Mouse (Mus musculus) layer of hippocampus, adult 6 months (tissue): Measurements from ENCODE around the gene Anxa4. TPM values are rescaled to one million over a fixed set of nuclear protein-coding genes. Genes with fewer than 3 reads are reported as not detected.

Experiments used
- long read RNA-seq, 2 experiments: library from polyadenylated mRNA; unstranded; transcript quantifications; one replicate each; pipeline ENCODE4 v2.0.0; 2019 to 2020
- polyA plus RNA-seq: library from polyadenylated mRNA; unstranded; fragments of <200 nt; fragmentation: Nextera tagmentation; gene quantifications from 2 replicates; pipeline ENCODE4 v1.2.3, GENCODE M21; 2021

Anxa4 gene
- polyA plus RNA-seq = 7.4 and 10.9 TPM in 2 replicates
- long read RNA-seq, experiment 1, transcript Anxa4-201 (13 exons, 2,002 nt) = major isoform, 8 of 10 reads
- long read RNA-seq, experiment 1, partial matches to known transcripts = 1 of 10 reads
- long read RNA-seq, experiment 1, other reads (novel, unspliced or antisense) = 1 of 10 reads
- long read RNA-seq, experiment 2, transcript Anxa4-201 (13 exons, 2,002 nt) = major isoform, 24 of 29 reads
- long read RNA-seq, experiment 2, partial matches to known transcripts = 1 of 29 reads
- long read RNA-seq, experiment 2, other reads (novel, unspliced or antisense) = 4 of 29 reads

DNA sequence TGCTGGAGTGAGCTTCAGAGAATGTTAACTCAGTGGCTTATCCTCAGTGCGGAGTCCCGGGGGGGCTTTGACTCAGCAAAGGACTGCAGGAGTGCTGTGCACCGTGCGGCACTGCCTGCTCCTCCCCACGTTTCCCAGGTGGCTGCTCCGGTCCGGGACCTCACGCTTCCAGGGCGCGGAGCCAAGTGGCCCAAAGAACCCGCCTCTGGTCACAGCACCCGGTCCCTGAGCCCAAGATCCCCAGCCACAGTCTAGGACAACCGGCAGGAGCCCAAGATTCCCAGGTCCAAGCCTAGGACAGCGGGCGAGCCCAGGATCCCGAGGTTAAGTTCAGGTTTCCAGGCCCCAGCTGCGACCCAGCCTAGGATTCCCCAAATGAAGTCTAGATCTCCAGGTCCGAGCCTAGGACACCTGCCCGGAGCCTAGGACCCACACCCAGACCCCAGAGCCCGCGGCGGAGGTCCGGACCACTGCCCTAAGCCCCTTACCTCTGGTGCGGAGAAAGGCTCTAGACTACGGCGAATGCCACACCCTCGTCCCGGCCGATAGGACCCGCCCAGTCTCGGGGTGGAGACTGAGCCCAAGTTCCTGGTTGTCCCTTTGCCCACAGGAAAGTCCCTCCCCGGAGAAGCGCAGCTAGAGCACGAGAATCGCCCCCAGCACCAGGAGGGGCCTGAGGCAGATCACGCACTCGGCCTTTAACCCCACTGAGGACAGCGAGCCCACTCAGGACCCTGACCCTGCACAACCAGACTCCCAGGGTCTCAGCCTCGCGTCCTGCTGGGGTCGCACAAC, at the start of gene Anxa4:
TSS of gene Anxa4 (minus strand) at position 564 of the 795 bp plus-strand sequence.

DNA sequence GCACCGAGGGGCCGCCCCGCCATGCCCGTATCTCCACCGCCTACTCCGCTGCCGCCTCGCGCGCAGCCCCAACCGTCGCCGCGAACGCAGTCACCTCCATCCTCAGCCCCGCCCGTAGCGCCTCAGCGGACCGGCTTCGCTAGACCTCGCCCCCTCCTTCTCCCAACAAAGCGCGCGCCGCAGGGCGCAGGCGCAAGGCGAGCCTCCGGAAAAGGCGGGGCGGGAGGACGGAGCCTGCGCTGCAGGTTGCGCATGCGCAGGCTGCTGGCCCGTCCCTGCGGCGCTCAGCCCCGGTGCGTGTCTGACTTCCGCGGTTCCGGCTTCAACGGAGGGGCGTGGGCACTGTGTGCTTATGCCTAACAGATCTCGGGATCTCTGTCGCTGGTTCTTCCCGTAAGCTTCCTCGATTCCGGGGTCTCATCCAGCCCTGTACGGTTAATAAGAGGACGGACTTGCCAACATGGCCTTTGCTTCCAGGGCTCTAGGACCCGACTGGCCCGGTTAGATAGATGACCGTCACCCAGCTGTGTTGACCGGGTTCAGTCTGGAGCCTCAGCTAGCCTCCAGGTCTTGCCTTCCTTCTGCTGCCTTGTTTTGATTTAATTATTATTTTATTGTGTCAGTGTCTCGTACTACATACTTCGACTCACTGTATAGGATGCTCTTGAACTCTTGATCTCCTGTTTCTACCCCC, 60.1 kb downstream of the Anxa4 start, which contains the start of gene Gmcl1:
TSS of gene Gmcl1 (minus strand) at position 201 of the 694 bp plus-strand sequence.

Other genes starting within 250 kb of the Anxa4 start
- 0.23 and 0.44 TPM in 2 replicates for gene Asprv1, start 165.4 kb downstream of the Anxa4 start, polyA plus RNA-seq
- gene Mxd1, start 124.4 kb downstream of the Anxa4 start, polyA plus RNA-seq = 5.9 and 6.5 TPM in 2 replicates
- gene Snrnp27, start 109.1 kb downstream of the Anxa4 start, polyA plus RNA-seq = 151 and 175 TPM in 2 replicates
- gene Gmcl1, start 60.2 kb downstream of the Anxa4 start, polyA plus RNA-seq = 8.0 and 8.6 TPM in 2 replicates
- gene Aak1, start 55.9 kb upstream of the Anxa4 start, polyA plus RNA-seq = 118 and 132 TPM in 2 replicates
- gene Nfu1, start 215.7 kb upstream of the Anxa4 start, polyA plus RNA-seq = 165 and 174 TPM in 2 replicates
- 13.0 and 15.1 TPM in 2 replicates for gene Gfpt1, start 249.3 kb upstream of the Anxa4 start, polyA plus RNA-seq